Mouse (Mus musculus): ENCODE data around the gene Irf6.

Gene Irf6

GRCm38 (mm10) chr1:193156316-193157110, 3.6 kb downstream of the Irf6 start:
- no peak for DNase-seq (ENCODE audit: low spot score)

- no peak for DNase-seq (ENCODE audit: low spot score)
Measured at GRCm38 (mm10) chr1:193157111-193157492, 4.2 kb downstream of the Irf6 start.

DNA sequence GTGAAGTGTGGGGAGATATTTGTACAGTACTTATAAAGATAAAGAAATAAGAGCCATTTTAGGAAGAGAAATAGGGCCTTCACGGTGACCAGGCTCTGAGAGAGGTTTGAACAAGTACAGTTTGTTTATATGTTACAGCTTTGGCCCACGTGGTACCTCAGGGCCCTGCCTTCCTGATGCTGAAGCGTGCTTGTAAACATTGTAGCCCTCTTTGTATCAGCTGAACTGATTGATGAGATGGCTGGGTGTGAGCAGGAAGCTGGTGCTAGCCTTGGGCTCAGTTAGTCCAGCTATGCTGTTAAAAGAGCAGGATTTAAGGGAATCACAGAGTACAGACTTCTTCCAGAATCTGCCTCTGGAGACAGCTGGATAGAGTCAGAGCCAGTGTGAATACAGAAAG, 6.3 kb downstream of the Irf6 start:
- no peak for DNase-seq (ENCODE audit: low spot score)

DNA sequence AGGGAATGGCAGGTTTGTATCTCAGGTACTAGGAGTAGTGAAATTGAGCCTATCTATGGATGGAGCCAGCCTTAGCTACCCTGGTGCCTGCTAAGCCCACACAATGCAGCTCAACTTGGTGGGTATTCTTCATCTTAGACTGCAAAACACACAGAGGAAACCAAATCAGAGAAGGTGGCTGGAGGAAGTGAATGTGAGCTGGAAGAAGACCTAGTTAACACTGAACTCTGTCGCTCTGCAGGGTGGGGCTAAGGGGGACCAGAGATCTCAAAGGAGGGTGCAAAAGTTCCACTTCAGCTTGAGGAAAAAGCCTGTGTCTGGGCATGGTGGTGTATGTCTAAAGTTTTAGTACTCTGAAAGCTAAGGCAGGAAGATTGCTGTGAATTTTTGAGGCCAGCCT, 6.7 kb downstream of the Irf6 start:
- no peak for DNase-seq (ENCODE audit: low spot score)

GRCm38 (mm10) chr1:193160317-193161032, 7.6 kb downstream of the Irf6 start:
- DNase-seq (ENCODE audit: low spot score) = peak; percentile 42

- DNase-seq (ENCODE audit: low spot score) = no peak
Measured at GRCm38 (mm10) chr1:193167746-193168145, 14.8 kb downstream of the Irf6 start, which contains the start of gene A130010J15Rik. A130010J15Rik (plus strand) TSS chr1:193168046.

DNA sequence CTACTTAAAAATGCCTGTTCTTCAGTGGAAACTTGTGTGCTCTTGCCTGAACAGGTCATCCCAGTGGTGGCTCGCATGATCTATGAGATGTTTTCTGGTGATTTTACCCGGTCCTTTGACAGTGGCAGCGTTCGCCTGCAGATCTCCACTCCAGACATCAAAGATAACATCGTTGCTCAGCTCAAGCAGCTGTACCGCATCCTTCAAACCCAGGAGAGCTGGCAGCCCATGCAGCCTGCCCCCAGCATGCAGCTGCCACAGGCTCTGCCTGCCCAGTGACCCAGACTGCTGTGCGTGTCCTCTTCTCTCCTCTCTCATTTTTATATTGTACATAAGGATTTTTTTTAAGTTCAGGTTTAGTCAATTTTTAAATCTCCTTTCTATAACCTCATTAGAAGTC, 16.3 kb downstream of the Irf6 start:
- DNase-seq (ENCODE audit: low spot score) = no peak

- no peak for DNase-seq (ENCODE audit: low spot score)
Measured at GRCm38 (mm10) chr1:193169856-193170255, 16.9 kb downstream of the Irf6 start.

GRCm38 (mm10) chr1:193172991-193173809, 20.3 kb downstream of the Irf6 start:
- peak; percentile 95 for DNase-seq (ENCODE audit: low spot score)

- no peak for DNase-seq (ENCODE audit: low spot score)
Measured at GRCm38 (mm10) chr1:193173810-193174129, 20.9 kb downstream of the Irf6 start.

DNA sequence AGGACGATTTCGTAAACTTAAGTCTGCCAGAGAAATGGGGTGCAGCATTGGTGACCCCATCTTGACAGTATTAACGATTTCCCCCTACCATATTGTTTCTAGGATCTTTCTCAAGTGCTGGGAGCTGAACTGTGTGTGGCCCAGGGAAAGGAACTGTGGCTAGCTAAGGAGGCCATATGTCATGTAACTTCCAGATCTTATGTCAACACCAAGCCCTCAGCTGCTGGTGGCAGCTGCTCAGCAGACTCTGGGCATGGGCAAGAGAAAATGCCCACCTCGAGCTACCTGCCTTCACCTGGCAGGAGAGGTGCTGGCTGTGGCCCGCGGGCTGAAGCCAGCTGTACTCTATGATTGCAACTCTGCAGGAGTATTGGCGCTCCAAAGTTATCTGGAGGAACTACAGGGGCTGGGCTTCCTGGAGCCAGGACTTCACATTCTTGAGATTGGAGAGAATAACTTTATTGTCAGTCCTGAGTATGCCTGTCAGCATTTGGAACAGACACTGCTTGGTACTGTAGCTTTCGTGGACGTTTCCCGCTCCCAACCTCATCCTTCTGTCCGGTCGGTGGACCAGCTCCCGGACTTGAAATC, 21.3 kb downstream of the Irf6 start:
- DNase-seq (ENCODE audit: low spot score) = no peak

DNA sequence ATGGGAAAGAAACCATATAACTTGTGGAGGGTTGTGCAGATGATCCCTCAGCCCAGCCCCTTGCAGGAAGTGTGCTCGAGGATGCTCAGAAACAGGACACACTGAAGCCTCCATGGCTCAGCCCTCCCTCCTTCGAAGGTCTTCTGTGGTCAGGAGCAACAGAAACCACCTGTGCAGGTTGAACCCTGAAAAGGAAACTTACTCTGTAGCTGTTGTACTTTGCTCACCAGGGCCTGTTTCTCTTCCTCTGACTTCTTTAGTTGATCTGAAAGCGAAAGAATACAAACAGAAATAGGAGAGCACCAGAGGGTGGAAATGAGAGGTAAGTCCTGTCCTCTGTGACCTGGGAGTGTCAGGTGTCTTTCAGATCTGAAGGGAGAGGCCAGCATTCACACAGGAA, 28.2 kb downstream of the Irf6 start:
- no peak for DNase-seq (ENCODE audit: low spot score)

GRCm38 (mm10) chr1:193188257-193188656, 35.3 kb downstream of the Irf6 start:
- DNase-seq (ENCODE audit: low spot score) = no peak

DNA sequence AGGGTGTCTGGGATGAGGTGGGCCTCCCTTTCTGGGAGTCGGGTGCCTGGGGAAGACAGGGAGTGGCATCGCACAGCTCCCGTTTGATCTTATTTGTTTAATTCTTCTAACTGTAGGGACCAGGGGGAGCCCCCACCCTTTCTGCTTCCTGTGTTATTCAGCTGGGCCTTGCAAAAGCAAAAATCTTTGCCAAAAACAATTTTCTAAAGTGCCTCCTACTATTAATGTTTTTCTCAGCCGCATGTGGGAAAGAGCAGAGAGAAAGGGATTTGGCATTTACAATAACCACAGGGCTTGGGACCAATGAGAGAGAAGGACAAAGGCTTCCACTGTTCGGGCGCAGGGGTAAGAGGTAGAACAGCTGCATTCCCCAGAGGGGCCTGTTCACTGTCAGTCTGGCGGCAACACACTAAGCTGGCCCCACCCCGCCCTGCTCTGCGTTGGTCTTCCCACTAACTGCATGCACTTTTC, 36.3 kb downstream of the Irf6 start:
- DNase-seq (ENCODE audit: low spot score) = peak; percentile 45

DNA sequence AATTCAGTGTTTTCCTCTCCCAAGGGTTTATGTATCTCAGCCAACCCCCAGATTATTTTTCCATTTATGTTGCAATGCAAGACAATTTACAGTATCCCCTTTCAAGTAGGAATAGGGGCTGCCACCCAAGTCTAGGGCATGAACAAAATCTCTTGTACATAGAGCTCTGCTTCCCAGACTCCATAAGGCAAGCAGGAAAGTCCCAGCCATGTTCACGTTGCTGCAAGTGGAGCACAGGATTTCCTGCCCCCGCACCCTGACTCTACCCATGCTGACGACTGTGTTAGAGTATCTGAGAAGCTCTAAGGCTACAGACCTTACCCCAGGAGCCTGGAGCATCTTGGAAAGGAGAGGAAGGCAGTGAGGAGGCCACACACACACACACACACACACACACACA, 36.9 kb downstream of the Irf6 start:
- DNase-seq (ENCODE audit: low spot score) = no peak

DNA sequence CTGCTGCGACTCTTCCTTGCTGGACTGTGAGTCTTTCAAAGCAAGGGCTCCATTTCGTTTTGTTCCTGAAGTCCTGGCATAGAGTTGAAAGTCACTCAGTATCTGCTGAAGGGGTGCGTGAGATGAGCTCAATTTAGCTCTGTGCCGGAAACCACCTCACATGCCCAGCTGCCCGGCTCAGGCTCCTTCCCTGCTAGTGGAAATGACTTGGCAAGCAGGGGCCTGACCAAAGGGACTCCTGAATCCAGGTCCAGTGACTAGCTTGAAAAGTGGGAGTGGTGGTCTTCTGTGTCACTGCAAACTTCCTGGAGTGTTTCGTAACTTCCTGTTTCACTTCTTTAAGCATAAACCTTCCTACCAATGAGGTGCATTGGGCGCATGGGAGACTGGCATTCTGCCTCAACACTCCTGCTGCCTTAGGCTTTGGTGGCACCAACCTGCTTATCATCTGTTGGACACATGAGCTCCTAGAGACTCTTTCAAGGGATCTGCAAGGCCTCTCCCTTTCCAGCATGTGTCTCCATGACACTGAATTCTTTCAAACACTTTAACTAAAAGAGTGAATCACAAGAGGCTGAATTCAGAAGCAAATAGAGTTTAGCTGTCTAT, 38.9 kb downstream of the Irf6 start:
- peak; percentile 32 for DNase-seq (ENCODE audit: low spot score)

DNA sequence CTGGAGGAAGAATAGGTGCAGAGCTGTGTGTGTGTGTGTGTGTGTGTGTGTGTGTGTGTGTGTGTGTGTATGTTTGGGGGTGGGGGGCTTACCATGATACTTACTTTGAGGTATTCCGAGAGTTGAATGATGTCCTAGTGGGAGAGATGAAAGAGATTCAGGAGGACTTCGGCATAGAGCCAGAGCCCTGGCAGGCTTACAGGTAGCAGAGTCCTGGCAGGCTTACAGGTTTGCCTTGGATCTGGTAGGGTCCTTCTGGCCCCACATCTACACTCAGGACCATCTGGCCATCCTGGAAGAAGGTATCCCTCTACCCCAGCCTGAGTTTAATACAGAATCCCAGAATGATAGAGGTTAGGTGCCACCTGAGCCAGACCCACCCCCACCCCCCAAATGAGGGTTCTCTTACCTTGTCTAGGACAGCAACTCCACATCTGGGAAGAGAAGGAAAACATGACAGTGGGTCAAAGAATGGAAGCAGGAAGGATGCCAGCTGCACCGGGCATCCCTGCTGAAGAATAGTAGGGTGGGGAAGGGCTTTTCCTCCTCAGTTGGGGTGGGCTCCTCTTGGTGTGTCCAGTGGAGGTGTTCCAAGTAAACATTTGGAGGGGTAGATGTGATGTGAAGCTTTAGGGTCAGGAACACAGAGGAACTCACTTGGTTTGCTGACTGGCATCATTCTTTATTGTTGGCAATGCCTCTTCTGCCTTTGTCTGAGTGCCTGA, 41.7 kb downstream of the Irf6 start:
- no peak for DNase-seq (ENCODE audit: low spot score)

DNA sequence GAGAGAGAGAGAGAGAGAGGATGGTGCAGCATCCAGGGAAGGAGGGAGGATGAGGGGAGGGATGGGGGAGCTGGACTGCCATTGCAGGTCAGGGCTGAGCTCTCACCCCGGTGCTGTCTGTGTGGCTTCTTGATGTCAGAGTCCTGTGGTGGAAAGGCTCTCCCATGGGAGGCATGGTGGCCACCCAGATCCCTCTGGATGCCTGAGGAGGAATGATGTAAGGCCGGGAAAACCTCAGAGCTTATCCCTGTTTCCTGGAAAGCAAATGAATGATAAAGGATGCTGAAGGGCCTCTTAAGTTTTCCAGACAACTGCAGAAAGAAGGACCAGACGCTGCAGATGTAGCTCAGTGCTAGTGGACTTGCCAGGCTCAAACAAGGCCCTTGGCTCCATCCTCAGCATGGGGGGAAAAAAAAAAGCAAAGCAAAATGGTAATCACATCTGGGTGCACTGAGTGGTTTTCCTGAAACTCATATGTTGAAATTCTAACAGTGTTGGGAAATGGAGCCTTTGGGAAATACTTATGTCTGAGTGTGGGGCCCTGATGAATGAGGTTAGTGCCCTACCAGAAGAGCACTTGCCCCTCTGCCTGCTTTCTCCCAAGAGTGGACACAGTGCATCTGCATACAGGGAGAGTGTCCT, 42.4 kb downstream of the Irf6 start:
- DNase-seq (ENCODE audit: low spot score) = no peak

GRCm38 (mm10) chr1:193197494-193198205, 44.7 kb downstream of the Irf6 start:
- DNase-seq (ENCODE audit: low spot score) = no peak

GRCm38 (mm10) chr1:193198312-193198711, 45.4 kb downstream of the Irf6 start:
- no peak for DNase-seq (ENCODE audit: low spot score)

Data from layer of hippocampus, adult 11-12 months (tissue).